Mouse (Mus musculus) forebrain, embryonic 14.5 days (tissue): ENCODE data around the gene B3gnt2. TPM values are rescaled to one million over a fixed set of nuclear protein-coding genes. Genes with fewer than 3 reads are reported as not detected.

Experiments
- ATAC-seq: fragments of 200-750 bp; cut with Nextera tagmentation; 2 replicates; pipeline ENCODE4 v1.8.0; 2017; ENCODE audit warnings: mild to moderate bottlenecking, moderate library complexity
- DNase-seq: peaks from one replicate; pipeline ENCODE4 v3.0.0-alpha.2; 2015; ENCODE audit warnings: low spot score
- H3K27ac ChIP-seq: fragments of 300-500 bp; sonication (generic); 2 replicates; pipeline ENCODE4 v1.5.1; 2014; ENCODE audit warnings: low read depth, mild to moderate bottlenecking, control low read depth, low read length, moderate library complexity
- H3K27me3 ChIP-seq: fragments of 300-500 bp; sonication (generic); replicated peaks from 2 replicates; pipeline ENCODE4 v1.6.1; 2014; ENCODE audit warnings: low read length, control low read depth, mixed read lengths; ENCODE audit not compliant: control insufficient read depth, insufficient read depth
- H3K36me3 ChIP-seq: fragments of 300-500 bp; sonication (generic); 2 replicates; pipeline ENCODE4 v1.6.1; 2014; ENCODE audit warnings: low read length, control low read depth; ENCODE audit not compliant: control insufficient read depth, insufficient read depth
- H3K4me1 ChIP-seq: fragments of 300-500 bp; sonication (generic); 2 replicates; pipeline ENCODE4 v1.6.1; 2014; ENCODE audit warnings: antibody characterized with exemption, low read length, control low read depth; ENCODE audit not compliant: control insufficient read depth, insufficient read depth
- H3K4me2 ChIP-seq: fragments of 300-500 bp; sonication (generic); 2 replicates; pipeline ENCODE4 v1.6.1; 2014; ENCODE audit warnings: mild to moderate bottlenecking, control low read depth, low read length
- H3K4me3 ChIP-seq: fragments of 300-500 bp; sonication (generic); 2 replicates; pipeline ENCODE4 v1.5.1; 2014; ENCODE audit warnings: low read depth, low read length, control low read depth
- H3K9ac ChIP-seq: fragments of 300-500 bp; sonication (generic); 2 replicates; pipeline ENCODE4 v1.6.1; 2014; ENCODE audit warnings: mild to moderate bottlenecking, low read length, control low read depth, moderate library complexity
- H3K9me3 ChIP-seq: fragments of 300-500 bp; sonication (generic); replicated peaks from 2 replicates; pipeline ENCODE4 v1.6.1; 2016; ENCODE audit warnings: low read length, control low read depth, mixed read lengths; ENCODE audit not compliant: control insufficient read depth
- WGBS: fragments of 180-500 bp; shearing (Covaris S2); extraction: QIAGEN DNeasy Blood & Tissue Kit; methylation state at CpG from one replicate; pipeline ENCODE4 v1.1.7; 2014; 5-methylcytosine and 5-hydroxymethylcytosine counted together
- polyA plus RNA-seq: library from polyadenylated mRNA; unstranded; fragments of >200 nt; fragmentation: Nextera tagmentation; extraction: Ambion mirVana; gene quantifications from 2 replicates; pipeline ENCODE4 v1.2.1, GENCODE M21; 2014

Gene B3gnt2
- polyA plus RNA-seq, 1 experiment from 2014 or later = 2.3 TPM

- Histone ChIP-seq H3K27me3 (no peaks in the 10 kb centered on the region), H3K4me1 (peaks cover 4% of the 10 kb centered on the region; the same call in 1 of the 2 replicates), H3K9ac (no peak overlapping the region), H3K27ac (no peak overlapping the region), H3K9me3 (no peaks in the 10 kb centered on the region), H3K4me2 (no peak overlapping the region), H3K36me3 (no peaks in the 10 kb centered on the region), H3K4me3 (no peak overlapping the region)
- 24% methylated on average over 9 of the region's 9 CpGs for WGBS
- DNase-seq (peak; percentile 39), ATAC-seq (0 out of 2 replicates have a peak, but pooled peaks have one; percentile 32)
These were observed 60.8 kb downstream of the B3gnt2 start for GRCm38 (mm10) chr11:22799987-22800424.

GRCm38 (mm10) chr11:22798916-22799315, 61.8 kb downstream of the B3gnt2 start:
- 73% methylated on average over 5 of the region's 5 CpGs for WGBS
- Histone ChIP-seq H3K4me2 (no peak overlapping the region), H3K4me1 (peaks cover 4% of the 10 kb centered on the region; the same call in 1 of the 2 replicates), H3K4me3 (no peak overlapping the region), H3K27me3 (no peaks in the 10 kb centered on the region), H3K9me3 (no peaks in the 10 kb centered on the region), H3K9ac (no peak overlapping the region), H3K36me3 (no peaks in the 10 kb centered on the region), H3K27ac (no peak overlapping the region)
- DNase-seq (no peak), ATAC-seq (no peak)

- no peak overlapping the region for H3K4me3 ChIP-seq
- H3K9me3 ChIP-seq = no peaks in the 10 kb centered on the region
- ATAC-seq (no peak), DNase-seq (no peak)
- no peaks in the 10 kb centered on the region for H3K27me3 ChIP-seq
- H3K4me2 ChIP-seq = no peak overlapping the region
- WGBS = 71% methylated on average over 1 of the region's 1 CpGs
- H3K9ac ChIP-seq = no peak overlapping the region
- no peaks in the 10 kb centered on the region for H3K4me1 ChIP-seq
- H3K27ac ChIP-seq = no peak overlapping the region
- no peaks in the 10 kb centered on the region for H3K36me3 ChIP-seq
These were observed 66.0 kb downstream of the B3gnt2 start for GRCm38 (mm10) chr11:22794734-22795133.

- Histone ChIP-seq H3K36me3 (no peaks in the 10 kb centered on the region), H3K4me1 (no peaks in the 10 kb centered on the region), H3K4me2 (no peak overlapping the region), H3K27ac (no peak overlapping the region), H3K9ac (no peak overlapping the region), H3K27me3 (no peaks in the 10 kb centered on the region), H3K9me3 (no peaks in the 10 kb centered on the region), H3K4me3 (no peak overlapping the region)
- no peak for ATAC-seq
- DNase-seq = no peak
- WGBS = 100% methylated on average over 1 of the region's 1 CpGs
These were observed 66.9 kb downstream of the B3gnt2 start for GRCm38 (mm10) chr11:22793881-22794203.

- Histone ChIP-seq H3K4me1 (no peaks in the 10 kb centered on the region), H3K4me3 (no peak overlapping the region), H3K36me3 (no peaks in the 10 kb centered on the region), H3K4me2 (no peak overlapping the region), H3K9ac (no peak overlapping the region), H3K27ac (no peak overlapping the region), H3K27me3 (no peaks in the 10 kb centered on the region), H3K9me3 (no peaks in the 10 kb centered on the region)
- ATAC-seq (no peak), DNase-seq (no peak)
- WGBS = 90% methylated on average over 3 of the region's 3 CpGs
These were observed 67.4 kb downstream of the B3gnt2 start for GRCm38 (mm10) chr11:22793176-22793880.

- Histone ChIP-seq H3K36me3 (no peaks in the 10 kb centered on the region), H3K4me2 (no peak overlapping the region), H3K4me1 (no peaks in the 10 kb centered on the region), H3K9me3 (no peaks in the 10 kb centered on the region), H3K4me3 (no peak overlapping the region), H3K9ac (no peak overlapping the region), H3K27me3 (no peaks in the 10 kb centered on the region), H3K27ac (no peak overlapping the region)
- DNase-seq (no peak), ATAC-seq (no peak)
- 84% methylated on average over 1 of the region's 1 CpGs for WGBS
These were observed 68.6 kb downstream of the B3gnt2 start for GRCm38 (mm10) chr11:22792149-22792548.

GRCm38 (mm10) chr11:22791726-22792125, 69.0 kb downstream of the B3gnt2 start:
- Histone ChIP-seq H3K4me3 (no peak overlapping the region), H3K9ac (no peak overlapping the region), H3K4me2 (no peak overlapping the region), H3K4me1 (no peaks in the 10 kb centered on the region), H3K27me3 (no peaks in the 10 kb centered on the region), H3K9me3 (no peaks in the 10 kb centered on the region), H3K27ac (no peak overlapping the region), H3K36me3 (no peaks in the 10 kb centered on the region)
- DNase-seq (no peak), ATAC-seq (no peak)
- 82% methylated on average over 5 of the region's 5 CpGs for WGBS

- no peak overlapping the region for H3K4me2 ChIP-seq
- no peaks in the 10 kb centered on the region for H3K4me1 ChIP-seq
- no peak for DNase-seq
- H3K27me3 ChIP-seq = no peaks in the 10 kb centered on the region
- no peak overlapping the region for H3K27ac ChIP-seq
- 78% methylated on average over 2 of the region's 2 CpGs for WGBS
- H3K4me3 ChIP-seq = no peak overlapping the region
- no peaks in the 10 kb centered on the region for H3K36me3 ChIP-seq
- no peaks in the 10 kb centered on the region for H3K9me3 ChIP-seq
- no peak overlapping the region for H3K9ac ChIP-seq
- no peak for ATAC-seq
These were observed 72.9 kb downstream of the B3gnt2 start for GRCm38 (mm10) chr11:22787833-22788232.

GRCm38 (mm10) chr11:22784477-22784876, 76.3 kb downstream of the B3gnt2 start:
- Histone ChIP-seq H3K9me3 (no peaks in the 10 kb centered on the region), H3K4me1 (no peaks in the 10 kb centered on the region), H3K9ac (no peak overlapping the region), H3K4me2 (no peak overlapping the region), H3K27me3 (no peaks in the 10 kb centered on the region), H3K36me3 (no peaks in the 10 kb centered on the region), H3K4me3 (no peak overlapping the region), H3K27ac (no peak overlapping the region)
- WGBS = 88% methylated on average over 3 of the region's 3 CpGs
- DNase-seq (no peak), ATAC-seq (no peak)
